Mouse (Mus musculus) intestine, embryonic 14.5 days (tissue): Measurements from ENCODE around the gene Myo16. TPM values are rescaled to one million over a fixed set of nuclear protein-coding genes. Genes with fewer than 3 reads are reported as not detected.

Experiments
- ATAC-seq: fragments of 200-750 bp; cut with Nextera tagmentation; replicated peaks from 2 replicates; pipeline ENCODE4 v1.8.0; 2017; ENCODE audit warnings: low read depth, moderate number of reproducible peaks, moderate TSS enrichment, moderate library complexity; ENCODE audit not compliant: low FRiP score, low TSS enrichment
- DNase-seq: peaks from one replicate; pipeline ENCODE4 v3.0.0-alpha.2; 2018; ENCODE audit warnings: low spot score
- H3K27ac ChIP-seq: fragments of 300-500 bp; sonication (generic); 2 replicates; pipeline ENCODE4 v1.5.1; 2014; ENCODE audit warnings: low read depth, mild to moderate bottlenecking, control low read depth
- H3K27me3 ChIP-seq: fragments of 300-500 bp; sonication (generic); replicated peaks from 2 replicates; pipeline ENCODE4 v1.6.1; 2014; ENCODE audit warnings: low read length, control low read depth; ENCODE audit not compliant: control insufficient read depth, insufficient read depth
- H3K36me3 ChIP-seq: fragments of 300-500 bp; sonication (generic); 2 replicates; pipeline ENCODE4 v1.6.1; 2014; ENCODE audit warnings: low read length, control low read depth; ENCODE audit not compliant: control insufficient read depth, insufficient read depth
- H3K4me1 ChIP-seq: fragments of 300-500 bp; sonication (generic); replicated peaks from 2 replicates; pipeline ENCODE4 v1.6.1; 2014; ENCODE audit warnings: low read length, control low read depth, mixed read lengths; ENCODE audit not compliant: control insufficient read depth, insufficient read depth
- H3K4me2 ChIP-seq: fragments of 300-500 bp; sonication (generic); 2 replicates; pipeline ENCODE4 v1.6.1; 2014; ENCODE audit warnings: low read length
- H3K4me3 ChIP-seq: fragments of 300-500 bp; sonication (generic); 2 replicates; pipeline ENCODE4 v1.5.1; 2014; ENCODE audit warnings: low read depth, low read length, control low read depth, mixed read lengths
- H3K9ac ChIP-seq: fragments of 300-500 bp; sonication (generic); 2 replicates; pipeline ENCODE4 v1.6.1; 2014; ENCODE audit warnings: mild to moderate bottlenecking, low read length
- H3K9me3 ChIP-seq: fragments of 300-500 bp; sonication (generic); 2 replicates; pipeline ENCODE4 v1.6.1; 2016; ENCODE audit warnings: low read length, control low read depth; ENCODE audit not compliant: control insufficient read depth
- WGBS: fragments of 180-500 bp; shearing (Covaris S2); extraction: QIAGEN DNeasy Blood & Tissue Kit; methylation state at CpG from one replicate; pipeline ENCODE4 v1.1.7; 2014; 5-methylcytosine and 5-hydroxymethylcytosine counted together
- polyA plus RNA-seq: library from polyadenylated mRNA; unstranded; fragments of >200 nt; fragmentation: Nextera tagmentation; extraction: Ambion mirVana; gene quantifications from 2 replicates; pipeline ENCODE4 v1.2.1, GENCODE M21; 2014

Myo16 gene
- polyA plus RNA-seq, 1 experiment from 2014 or later: 0.26 TPM

DNA sequence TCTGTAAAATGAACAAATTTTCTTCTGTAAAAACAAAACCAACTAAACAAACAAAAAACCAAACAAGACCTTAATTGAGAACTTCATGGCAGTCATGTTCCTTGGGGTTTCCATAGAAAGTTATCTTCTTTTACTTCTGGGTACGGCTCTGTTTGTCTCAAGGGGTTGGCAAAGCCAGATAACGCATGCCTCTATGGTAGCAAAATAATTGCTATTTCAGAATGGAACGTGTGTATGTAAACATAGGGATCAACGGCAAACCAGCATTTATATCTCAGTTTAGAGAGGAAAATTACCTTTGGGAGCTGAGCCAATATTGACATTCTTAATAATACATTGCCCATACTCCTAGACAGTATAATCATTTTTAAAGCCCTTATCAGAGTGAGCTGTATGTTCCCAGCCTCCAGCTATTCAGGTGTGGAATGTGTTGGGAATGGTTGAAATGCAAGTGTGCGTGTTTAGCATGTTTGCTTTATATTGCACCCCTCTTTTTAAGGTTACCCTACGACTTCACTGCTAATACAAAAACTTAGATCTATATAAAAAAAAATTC lies 1.9 kb upstream of the Myo16 start:
- H3K4me3 ChIP-seq: no peak overlapping the region
- no peaks in the 10 kb centered on the region for H3K36me3 ChIP-seq
- H3K27ac ChIP-seq: no peak overlapping the region
- no peak for ATAC-seq
- H3K9me3 ChIP-seq: no peaks in the 10 kb centered on the region
- no peak overlapping the region for H3K9ac ChIP-seq
- H3K4me1 ChIP-seq: no peaks in the 10 kb centered on the region
- no peak overlapping the region for H3K4me2 ChIP-seq
- DNase-seq: no peak
- H3K27me3 ChIP-seq: peaks cover 14% of the 10 kb centered on the region; the same call in 1 of the 2 replicates
- WGBS: 63% methylated on average over 6 of the region's 6 CpGs

DNA sequence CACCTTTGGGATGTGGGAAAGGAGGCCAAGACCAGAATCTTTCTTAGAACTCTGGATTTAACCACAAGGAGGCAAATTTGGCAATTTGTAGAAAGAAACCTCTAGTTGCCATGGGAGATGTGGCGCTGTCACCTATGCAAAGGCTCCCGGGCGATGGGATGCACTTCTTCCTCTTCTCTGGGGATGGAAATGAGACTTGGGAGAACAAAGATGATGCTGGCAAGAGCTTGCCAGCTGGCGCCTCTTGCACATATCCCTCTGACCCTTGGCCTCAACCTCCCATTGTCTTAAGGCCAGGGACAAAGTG lies 681 bp downstream of the Myo16 start:
- peak overlapping the region; percentile 89 for H3K4me2 ChIP-seq
- peak overlapping the region; percentile 47 for H3K4me3 ChIP-seq
- no peaks in the 10 kb centered on the region for H3K36me3 ChIP-seq
- 20% methylated on average over 4 of the region's 4 CpGs for WGBS
- ATAC-seq (no peak), DNase-seq (no peak)
- no peak overlapping the region for H3K27ac ChIP-seq
- no peaks in the 10 kb centered on the region for H3K4me1 ChIP-seq
- H3K9me3 ChIP-seq: no peaks in the 10 kb centered on the region
- H3K27me3 ChIP-seq: peaks cover 14% of the 10 kb centered on the region; the same call in 1 of the 2 replicates
- H3K9ac ChIP-seq: no peak overlapping the region

DNA sequence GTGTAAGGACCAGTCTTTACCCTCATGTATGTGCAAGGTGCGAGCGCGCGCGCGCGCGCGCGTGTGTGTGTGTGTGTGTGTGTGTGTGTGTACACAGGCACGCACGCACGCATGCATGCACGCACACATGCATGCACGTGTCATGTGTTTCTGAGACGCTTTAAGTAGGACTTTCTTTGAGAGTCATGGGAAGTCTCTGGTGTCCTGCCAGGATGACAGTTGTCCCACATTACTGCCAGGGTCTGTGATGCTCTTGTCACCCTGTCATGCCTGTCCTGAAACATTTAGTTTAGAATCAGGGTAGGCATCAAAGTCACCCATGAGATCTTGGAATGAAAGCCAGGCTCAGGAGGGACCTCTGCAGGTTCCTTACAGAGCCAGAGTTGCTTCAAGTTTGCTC lies 1.4 kb downstream of the Myo16 start:
- Histone ChIP-seq H3K36me3 (no peaks in the 10 kb centered on the region), H3K4me1 (no peaks in the 10 kb centered on the region), H3K9ac (no peak overlapping the region), H3K4me3 (no peak overlapping the region), H3K4me2 (no peak overlapping the region), H3K27me3 (peaks cover 14% of the 10 kb centered on the region; the same call in 1 of the 2 replicates), H3K9me3 (no peaks in the 10 kb centered on the region), H3K27ac (no peak overlapping the region)
- ATAC-seq (no peak), DNase-seq (no peak)
- 97% methylated on average over 16 of the region's 16 CpGs for WGBS

DNA sequence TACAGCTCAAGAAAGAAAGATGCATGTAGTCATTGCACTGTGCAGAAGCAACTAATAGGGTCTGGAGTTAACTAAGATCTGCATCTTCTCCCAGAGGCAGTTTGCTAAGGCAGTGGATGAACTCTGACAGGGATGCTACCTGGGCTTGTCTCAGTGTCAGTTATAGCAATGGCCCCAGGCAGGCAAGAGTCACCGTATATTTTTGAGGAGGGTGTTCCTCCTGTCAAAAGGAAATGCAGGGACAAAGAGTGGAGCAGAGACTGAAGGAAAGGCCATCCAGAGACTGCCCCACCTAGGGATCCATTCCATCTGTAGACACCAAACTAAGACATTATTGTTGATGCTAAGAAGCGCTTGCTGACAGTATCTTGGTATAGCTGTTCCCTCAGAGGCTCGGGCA lies 7.4 kb downstream of the Myo16 start:
- no peak overlapping the region for H3K9ac ChIP-seq
- no peak for ATAC-seq
- DNase-seq: no peak
- 86% methylated on average over 3 of the region's 3 CpGs for WGBS
- no peaks in the 10 kb centered on the region for H3K9me3 ChIP-seq
- no peaks in the 10 kb centered on the region for H3K36me3 ChIP-seq
- no peaks in the 10 kb centered on the region for H3K27me3 ChIP-seq
- H3K4me1 ChIP-seq: no peaks in the 10 kb centered on the region
- H3K27ac ChIP-seq: no peak overlapping the region
- no peak overlapping the region for H3K4me2 ChIP-seq
- H3K4me3 ChIP-seq: no peak overlapping the region

DNA sequence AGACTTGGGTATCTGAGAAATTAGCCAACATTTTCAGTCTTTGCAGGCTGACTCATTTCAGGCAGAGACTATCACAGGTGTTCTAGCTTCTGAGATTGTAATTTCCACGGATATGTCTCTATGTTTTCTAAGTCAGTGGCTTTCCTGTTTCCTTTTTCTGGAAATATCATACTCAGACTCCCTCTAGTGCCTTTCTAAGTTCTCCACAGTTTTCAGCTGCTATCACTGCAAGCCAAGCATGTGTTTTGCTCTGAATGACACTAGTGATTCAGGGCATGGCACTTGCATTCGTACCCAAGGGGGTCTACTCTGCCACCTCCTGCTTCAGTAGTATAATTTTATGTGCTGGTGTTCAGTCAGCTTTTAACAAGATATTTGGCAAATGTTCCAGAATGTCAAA lies 11.2 kb downstream of the Myo16 start:
- no peaks in the 10 kb centered on the region for H3K4me1 ChIP-seq
- no peaks in the 10 kb centered on the region for H3K9me3 ChIP-seq
- no peaks in the 10 kb centered on the region for H3K27me3 ChIP-seq
- no peaks in the 10 kb centered on the region for H3K36me3 ChIP-seq
- ATAC-seq (no peak), DNase-seq (no peak)
- H3K4me3 ChIP-seq: no peak overlapping the region
- 63% methylated on average over 2 of the region's 2 CpGs for WGBS
- no peak overlapping the region for H3K9ac ChIP-seq
- no peak overlapping the region for H3K4me2 ChIP-seq
- no peak overlapping the region for H3K27ac ChIP-seq

DNA sequence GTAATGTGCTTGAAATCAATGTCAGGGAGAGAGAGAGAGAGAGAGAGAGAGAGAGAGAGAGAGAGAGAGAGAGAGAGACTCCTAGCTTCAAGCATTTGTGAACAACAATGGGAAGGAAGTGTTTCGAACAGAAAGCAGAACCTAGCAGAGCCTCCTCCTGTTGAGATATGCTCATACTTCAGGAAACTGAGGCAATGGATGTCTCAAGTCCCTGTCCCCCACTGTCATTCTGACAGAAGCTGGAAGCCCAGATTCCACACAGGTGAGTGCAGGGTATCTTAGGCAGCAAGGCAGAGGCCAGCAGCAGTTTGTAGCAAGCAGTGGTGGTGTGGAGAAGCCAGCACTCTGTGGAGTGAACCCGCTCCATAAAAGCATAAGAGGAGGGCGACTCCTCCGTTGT lies 14.6 kb downstream of the Myo16 start:
- WGBS: 76% methylated on average over 4 of the region's 4 CpGs
- no peaks in the 10 kb centered on the region for H3K4me1 ChIP-seq
- DNase-seq (no peak), ATAC-seq (no peak)
- no peaks in the 10 kb centered on the region for H3K9me3 ChIP-seq
- H3K27me3 ChIP-seq: no peaks in the 10 kb centered on the region
- H3K36me3 ChIP-seq: no peaks in the 10 kb centered on the region
- H3K4me3 ChIP-seq: no peak overlapping the region
- no peak overlapping the region for H3K9ac ChIP-seq
- no peak overlapping the region for H3K4me2 ChIP-seq
- no peak overlapping the region for H3K27ac ChIP-seq

DNA sequence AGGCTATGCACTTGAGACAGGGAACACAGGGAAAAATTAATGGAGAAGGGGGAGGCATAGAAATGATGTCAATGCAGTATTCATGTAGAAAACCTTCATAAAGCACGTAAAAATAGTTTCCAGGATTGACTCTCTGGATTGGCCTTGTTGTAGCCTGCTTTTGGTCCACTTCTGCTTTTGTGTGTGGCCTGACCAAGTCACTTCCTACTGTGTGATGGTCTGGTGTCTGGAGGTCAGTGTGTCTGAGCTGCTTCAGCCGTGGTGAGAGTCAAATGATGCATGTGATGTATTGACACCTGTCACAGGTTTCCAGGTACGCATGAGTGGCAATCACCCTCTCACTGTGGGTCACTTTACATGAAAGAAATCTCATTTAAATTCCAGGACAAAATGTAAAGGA lies 16.2 kb downstream of the Myo16 start:
- no peak overlapping the region for H3K27ac ChIP-seq
- no peaks in the 10 kb centered on the region for H3K4me1 ChIP-seq
- 69% methylated on average over 3 of the region's 3 CpGs for WGBS
- no peak for ATAC-seq
- H3K36me3 ChIP-seq: no peaks in the 10 kb centered on the region
- H3K27me3 ChIP-seq: no peaks in the 10 kb centered on the region
- H3K9ac ChIP-seq: no peak overlapping the region
- DNase-seq: no peak
- no peaks in the 10 kb centered on the region for H3K9me3 ChIP-seq
- no peak overlapping the region for H3K4me3 ChIP-seq
- no peak overlapping the region for H3K4me2 ChIP-seq

DNA sequence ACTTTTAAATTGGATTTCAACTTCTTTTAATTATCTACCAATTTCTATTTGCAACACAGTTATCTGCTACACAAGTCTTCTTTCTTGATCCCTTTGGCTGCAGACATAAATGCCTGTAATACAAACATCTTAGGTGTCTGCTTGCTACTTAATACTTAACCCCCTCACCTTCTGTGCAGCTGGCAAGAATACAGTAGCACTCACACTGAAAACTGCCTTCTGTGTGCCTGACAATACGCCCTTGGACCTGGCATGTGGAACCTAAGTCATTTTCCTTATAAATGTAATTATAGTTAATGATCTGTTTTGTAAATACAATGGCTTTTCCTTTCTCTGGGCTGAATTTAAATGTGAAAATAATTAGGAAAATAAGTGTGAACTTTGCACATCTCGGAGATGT lies 17.6 kb downstream of the Myo16 start:
- DNase-seq: no peak
- Histone ChIP-seq H3K36me3 (no peaks in the 10 kb centered on the region), H3K27me3 (no peaks in the 10 kb centered on the region), H3K4me1 (no peaks in the 10 kb centered on the region), H3K4me3 (no peak overlapping the region), H3K9ac (no peak overlapping the region), H3K9me3 (no peaks in the 10 kb centered on the region), H3K27ac (no peak overlapping the region), H3K4me2 (no peak overlapping the region)
- WGBS: 84% methylated on average over 2 of the region's 2 CpGs
- ATAC-seq: no peak

DNA sequence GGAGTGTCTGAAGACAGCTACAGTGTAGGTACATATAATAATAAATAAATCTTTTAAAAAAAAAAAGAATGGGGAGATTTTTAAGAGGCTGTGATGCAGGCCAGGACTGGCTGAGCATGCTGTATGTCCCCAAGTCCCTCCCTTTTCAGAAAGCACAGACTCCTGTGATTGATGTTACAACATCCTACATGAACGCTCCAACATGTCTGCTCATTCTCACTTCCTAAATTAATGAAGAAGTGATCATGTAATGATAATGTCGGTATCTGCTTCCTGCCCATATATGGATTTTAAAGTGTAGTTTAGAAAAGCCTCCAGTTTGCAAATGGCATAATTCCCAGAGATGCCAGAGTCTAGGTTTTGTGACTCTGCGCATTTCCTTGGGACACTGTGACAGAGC lies 18.6 kb downstream of the Myo16 start:
- 81% methylated on average over 3 of the region's 3 CpGs for WGBS
- ATAC-seq: no peak
- no peaks in the 10 kb centered on the region for H3K27me3 ChIP-seq
- H3K36me3 ChIP-seq: no peaks in the 10 kb centered on the region
- DNase-seq: no peak
- H3K27ac ChIP-seq: no peak overlapping the region
- no peak overlapping the region for H3K9ac ChIP-seq
- H3K4me2 ChIP-seq: no peak overlapping the region
- no peak overlapping the region for H3K4me3 ChIP-seq
- no peaks in the 10 kb centered on the region for H3K9me3 ChIP-seq
- H3K4me1 ChIP-seq: no peaks in the 10 kb centered on the region
